Mouse (Mus musculus) thymus, postnatal 14 days (tissue): ENCODE results near the gene 1520401A03Rik.

Experiments used
- DNase-seq: peaks from one replicate; pipeline ENCODE4 v3.0.0; 2021

The 1520401A03Rik gene

DNA sequence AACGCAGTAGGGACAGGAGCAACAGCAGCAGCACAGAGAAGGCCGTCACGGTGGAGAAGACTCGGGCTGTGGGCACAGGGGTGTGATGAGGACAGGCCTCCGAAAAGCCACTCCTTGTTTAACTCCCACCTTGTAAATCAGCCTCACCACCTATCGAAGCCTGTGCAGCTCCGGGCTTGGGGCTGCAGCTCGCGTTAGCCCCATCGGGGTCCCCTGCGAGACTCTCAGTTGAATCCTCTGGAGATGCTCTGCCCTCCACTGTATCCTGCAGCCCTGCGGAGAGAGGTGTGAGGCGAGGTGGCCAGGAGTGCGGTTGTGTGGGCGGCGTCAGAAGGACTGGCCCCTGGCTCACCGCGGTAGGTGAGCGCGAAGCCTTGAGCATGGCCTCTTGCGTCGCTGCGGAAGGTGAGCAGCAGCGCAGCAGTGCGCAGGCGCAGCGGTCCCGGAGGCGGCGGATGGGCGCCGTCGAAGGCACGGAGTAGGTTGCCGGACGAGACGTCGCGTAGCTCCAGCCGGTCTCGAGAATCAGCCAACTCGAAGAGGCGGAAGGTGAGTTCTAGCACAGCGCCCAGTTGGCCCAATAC is 19.7 kb upstream of the 1520401A03Rik start:
- DNase-seq = peak; percentile 65

DNA sequence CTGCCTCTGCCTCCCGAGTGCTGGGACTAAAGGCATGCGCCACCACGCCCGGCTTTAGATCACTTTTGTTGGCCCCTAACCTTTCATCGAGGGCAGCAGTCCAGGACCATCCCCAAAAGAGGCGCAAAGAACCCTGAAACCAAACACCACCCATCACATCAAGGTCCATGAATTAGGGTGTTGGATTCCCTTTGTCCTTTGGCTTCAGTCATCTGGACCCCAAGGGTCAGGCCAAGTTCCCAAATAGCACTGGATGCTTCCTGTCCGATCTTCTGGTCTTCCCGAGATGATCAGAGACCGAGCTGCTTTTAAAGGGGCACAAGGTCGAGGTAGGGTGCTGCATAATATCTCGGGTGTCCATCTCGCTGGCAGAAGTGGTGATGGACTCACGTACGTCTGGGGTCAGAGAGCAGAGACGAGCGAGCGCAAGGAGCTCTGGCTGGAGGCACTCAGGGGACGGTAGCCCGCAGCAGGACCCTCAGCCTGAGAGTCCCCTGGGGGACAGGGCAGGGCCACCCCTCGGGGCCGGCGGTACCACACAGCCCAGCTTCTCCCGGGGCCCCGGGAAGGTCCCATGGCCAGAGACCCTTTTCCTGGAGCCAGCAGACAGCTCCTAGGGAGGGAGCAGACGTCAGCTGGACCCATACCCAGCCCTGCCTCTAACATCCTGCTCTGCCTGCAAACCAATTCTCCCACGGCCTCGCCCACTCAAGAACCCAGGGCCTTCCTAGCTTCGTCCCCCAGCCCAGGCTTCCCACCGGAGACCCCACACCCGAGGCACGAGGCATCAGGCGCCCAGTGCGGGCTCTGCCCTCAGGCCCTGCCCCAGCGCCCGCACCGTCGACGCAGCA is 19.0 kb upstream of the 1520401A03Rik start:
- DNase-seq = no peak

DNA sequence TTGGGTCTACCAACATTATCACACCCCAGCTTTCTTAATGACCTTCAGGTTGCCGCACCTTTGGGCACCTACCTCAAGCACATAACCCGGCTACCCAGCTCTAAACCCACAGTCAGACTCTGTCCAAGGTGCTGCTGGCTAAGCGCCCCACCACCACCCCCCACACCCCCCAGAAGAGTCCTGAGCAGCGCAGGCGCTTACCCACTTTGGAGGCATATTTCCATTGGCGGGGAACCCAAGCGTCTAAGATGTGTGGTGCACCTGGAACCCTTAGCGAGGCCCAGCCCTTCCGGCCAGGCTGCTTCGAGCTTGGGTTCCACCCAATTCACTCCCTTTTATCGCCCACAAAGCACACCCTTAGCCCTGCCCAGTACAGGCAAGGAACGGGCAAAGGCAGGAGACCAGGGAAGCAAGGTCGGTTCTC is 18.0 kb upstream of the 1520401A03Rik start, which contains the start of gene Paqr4:
Paqr4 (minus strand) TSS at position 270 of the 424 bp plus-strand sequence.
- peak; percentile 39 for DNase-seq

DNA sequence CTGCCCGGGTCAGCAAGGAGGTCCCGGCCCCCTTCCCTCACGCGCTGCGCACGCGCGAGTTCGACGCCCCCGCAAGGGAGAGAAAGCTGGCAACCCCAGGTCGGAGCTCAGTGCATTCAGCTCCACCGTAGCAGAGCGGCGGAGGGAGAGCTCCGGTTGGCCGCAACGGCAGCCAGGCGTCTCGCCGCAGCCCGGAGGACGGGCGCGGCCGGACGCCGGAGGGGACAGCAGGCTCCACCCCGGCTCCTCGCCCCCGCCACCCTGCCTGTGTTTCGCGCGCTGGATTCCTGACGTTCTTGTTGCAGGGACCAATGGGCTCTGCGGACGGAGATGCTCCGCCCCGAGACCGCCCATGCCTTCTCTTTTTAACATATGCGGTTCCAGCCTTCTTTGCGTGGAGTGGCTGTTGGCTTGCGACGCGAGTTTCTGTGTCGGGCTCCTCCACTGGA is 17.6 kb upstream of the 1520401A03Rik start:
- peak; percentile 75 for DNase-seq

DNA sequence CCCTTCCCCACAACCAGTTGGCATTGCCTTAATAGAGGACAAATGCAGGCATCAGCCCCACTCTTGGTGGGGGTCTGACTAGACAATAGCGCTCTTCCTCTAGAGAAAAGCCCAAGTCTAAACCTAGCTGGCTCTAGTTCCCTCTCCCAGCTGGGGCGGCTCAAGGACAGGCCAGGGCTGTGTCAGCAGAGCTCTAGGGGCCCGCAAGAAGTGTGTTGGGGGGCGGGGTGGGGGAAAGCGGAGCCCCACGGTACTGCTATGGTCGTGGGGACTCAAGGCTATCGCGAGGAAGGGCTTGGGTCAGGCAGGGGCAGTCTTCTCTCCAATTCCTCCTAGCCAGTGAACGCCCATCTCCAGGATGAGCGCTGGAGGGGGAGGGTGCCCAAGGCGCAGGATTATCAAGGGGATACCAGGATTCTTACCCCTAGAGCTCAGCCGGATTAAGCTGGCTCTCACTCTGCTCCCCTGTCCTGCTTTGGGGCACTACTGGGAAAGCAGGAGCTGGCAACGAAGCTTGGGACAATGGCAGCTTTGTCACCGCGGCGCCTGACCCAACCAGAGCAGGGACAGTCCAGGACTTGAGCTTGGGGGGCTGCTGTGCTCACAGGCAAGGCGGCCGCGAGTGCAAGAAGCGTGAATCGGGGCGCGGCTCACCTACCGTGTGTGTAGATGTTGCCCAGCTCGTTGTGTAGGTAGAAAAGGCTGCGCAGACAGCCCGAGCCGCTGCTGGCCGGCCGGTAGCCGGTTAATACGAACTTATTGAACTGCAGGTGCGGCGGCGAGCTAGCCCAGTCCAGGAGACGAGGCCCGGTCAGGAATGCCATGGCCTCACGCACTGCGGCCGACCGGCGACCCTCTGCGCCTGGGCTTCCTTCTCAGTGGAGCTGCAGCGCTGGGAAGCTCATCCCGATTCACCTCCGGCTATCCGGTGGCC is 16.9 kb upstream of the 1520401A03Rik start:
- no peak for DNase-seq

DNA sequence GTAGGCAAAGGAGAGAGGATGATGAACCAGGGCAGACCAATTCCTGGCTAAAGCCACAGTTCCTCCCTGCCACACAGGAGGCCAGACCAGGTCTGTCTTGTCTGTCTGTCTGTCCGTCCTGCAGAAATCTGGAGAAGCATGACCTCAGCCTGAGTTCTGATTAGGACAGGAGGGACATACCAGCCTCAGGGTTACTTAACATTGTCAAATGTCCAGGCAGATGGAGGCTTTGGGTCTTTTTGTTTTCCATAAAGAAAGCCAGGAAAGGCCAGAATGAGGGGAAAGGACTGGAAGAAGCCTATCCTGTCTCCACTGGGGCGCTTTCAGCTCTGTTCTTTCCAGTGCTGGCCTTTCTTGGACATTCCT is 16.2 kb upstream of the 1520401A03Rik start:
- DNase-seq = no peak

DNA sequence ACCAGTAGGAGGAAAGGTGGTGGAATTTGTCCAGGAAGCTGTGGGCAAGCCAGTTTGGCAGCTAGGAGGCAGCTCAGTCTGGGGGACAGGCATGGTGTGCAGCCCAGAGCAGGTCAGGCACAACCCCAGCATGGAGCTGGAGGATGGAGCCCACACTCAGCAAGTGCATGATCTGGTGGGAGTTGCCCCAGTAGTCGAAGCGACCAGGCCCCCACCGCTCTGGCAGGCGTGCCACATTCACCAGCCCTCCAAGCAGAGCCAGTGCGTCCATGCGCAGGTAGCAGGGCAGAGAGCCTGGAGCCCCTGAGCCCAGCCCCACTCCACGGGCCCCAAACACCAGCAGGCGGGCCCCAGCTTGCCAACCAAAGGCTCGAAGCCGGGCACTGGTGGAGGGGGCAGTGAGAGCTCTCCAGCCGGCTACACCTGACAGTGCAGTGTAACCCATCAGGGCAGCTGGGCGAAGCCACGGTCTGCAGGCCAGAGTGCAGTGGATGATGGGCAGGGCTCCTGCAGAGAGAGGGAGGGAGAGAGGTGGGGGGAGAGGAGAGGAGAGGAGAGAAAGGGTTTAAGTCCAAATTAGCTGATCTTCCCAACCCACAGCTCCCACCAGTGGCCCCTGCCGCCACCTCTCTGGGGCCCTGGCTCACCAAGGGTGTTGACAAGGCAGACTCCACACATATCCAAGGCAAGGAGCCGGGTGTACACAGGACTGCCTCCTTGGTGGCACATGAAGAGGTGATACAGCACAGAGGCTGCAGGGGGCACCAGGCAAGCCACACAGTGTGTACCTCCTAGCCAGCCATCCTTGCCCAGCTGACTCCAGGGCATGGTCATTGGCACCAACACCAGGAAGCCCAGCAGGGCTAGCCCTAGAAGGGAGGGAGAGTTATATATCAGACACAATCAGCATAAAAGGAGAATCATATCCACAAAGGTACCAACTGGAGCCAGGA is 15.2 kb upstream of the 1520401A03Rik start:
- DNase-seq = no peak

DNA sequence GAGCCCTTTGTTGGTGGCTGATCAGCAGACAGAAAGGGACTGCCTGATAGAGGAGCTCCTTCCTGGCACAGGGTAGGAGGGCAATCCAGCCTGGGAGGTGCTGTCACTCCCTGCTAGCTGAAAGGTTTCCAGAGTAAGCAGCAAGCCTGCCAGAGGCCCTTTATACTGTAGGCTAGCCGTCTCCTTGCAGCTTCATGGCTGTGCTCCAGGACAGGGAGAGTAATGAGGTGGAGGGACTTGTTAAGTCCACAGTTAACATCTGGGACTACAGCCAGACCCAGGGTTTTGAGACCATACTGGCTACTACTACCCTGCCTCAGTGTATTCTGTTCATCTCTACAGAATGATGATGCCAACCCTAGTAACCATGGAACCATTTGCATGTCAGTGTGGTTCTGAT is 11.8 kb upstream of the 1520401A03Rik start:
- no peak for DNase-seq

DNA sequence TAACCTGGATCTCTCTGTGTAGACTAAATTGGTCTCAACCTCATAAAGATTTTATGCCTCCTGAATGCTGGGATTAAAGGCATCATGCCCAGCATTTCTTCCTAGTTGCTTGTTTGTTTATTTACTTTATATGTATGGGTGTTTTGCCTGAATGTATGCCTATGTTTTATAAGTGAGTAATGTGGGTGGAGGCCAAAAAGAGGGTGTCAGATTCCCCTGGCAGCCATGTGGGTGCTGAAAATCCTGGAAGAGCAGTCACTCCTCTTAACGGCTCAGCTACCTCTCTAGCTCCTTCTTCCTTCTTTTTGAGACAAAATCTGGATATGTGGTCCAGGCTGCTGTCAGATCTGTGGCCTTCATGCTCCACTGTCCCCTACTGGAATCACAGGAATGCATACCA is 7.9 kb upstream of the 1520401A03Rik start:
- DNase-seq = no peak

DNA sequence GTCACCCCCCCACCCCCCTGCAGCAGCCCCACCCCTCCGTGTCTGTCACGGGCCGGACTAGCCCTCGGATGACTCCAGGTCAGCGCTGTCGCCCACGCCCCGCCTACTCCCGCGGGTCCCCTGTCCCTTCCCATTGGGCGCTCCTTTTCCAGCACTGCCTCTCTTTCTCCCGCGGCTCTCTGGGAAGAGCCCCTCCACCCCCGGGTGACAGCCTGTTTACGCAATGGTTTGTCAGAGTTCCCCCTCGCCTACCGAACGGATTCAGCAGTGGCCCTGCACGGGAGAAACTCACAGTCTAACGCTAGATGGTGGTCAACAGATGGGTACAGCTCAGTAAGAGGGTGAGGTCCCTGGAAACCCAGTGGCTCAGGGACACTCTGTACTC is 4.2 kb upstream of the 1520401A03Rik start:
- no peak for DNase-seq

DNA sequence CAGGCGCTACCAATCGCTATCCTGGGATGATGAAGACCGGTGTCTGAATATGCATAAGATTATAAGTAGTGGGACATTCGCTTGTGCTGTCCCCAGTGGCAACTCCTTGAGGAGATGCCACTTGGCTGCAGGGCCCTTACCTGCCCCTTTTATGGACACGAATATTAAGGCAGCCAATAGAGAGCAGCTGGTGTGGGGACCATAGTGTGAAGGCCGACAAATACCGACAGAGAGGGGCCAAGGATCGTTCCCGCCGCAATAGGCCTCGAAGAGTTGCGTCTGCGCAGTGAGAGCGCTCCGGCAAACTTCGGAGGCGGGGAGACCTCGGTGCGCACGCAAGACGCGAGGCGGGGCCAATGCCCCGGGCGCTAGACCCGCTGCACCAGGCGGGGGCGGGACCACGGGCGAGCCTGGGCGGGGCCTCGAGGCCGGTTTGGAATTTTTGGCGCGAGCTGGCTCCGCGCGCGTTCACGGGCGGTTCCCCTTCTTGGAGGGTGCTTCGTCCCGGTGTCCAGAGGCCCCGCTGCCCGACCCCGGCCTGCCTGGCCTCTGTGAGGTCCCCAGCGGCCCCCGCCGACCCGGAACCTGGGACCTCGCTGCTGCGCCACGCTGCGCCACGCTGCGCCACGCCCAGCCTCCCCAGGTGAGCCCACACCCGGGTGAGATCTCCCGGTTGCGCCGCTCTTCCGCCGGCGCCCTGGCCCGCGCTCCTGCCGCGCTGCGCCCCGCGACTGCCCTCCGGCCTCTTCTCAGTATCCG is 3.6 kb upstream of the 1520401A03Rik start, which contains the start of gene Pkmyt1:
Pkmyt1 (plus strand) TSS at position 338 of the 759 bp plus-strand sequence.
- DNase-seq = peak; percentile 97

DNA sequence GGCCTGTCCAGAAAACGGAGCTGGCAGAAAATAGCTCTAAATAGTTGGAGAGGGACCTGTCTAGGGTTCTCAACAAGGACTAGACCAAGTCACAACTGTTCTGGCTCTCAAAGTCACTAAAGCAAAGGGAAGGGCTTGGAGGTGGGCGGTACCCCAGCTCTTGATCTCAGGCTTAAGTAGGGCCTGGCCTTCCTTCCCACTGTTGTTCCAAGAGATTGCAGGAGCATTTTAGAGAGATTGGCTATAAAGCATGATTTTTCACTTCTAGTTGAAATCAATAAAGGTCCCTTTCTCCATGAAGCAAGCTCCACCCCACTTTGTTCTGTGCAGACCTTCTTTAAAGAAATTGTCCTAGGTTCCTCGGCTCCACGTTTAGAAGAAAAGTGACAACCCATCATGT is 2.9 kb upstream of the 1520401A03Rik start:
- no peak for DNase-seq

DNA sequence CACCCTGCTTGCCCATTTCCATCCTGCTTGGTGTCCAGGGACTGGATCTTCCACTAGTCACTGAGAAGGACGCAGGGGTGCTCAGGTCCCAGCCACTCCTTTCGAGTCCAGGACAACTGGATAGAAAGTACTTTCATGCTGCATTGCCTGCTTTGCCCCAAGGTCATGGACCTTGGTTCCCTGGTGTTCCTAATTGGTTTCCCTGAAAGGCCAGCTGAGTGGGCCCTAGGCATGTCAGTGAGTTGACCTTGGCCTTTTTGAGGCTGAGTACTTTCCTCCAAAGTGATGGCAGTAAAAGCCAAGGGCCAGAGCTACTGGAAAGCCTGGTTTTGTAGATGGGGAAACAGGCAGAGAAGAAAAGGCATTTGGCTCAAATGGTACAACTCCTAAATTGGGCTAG is 697 bp downstream of the 1520401A03Rik start:
- no peak for DNase-seq

DNA sequence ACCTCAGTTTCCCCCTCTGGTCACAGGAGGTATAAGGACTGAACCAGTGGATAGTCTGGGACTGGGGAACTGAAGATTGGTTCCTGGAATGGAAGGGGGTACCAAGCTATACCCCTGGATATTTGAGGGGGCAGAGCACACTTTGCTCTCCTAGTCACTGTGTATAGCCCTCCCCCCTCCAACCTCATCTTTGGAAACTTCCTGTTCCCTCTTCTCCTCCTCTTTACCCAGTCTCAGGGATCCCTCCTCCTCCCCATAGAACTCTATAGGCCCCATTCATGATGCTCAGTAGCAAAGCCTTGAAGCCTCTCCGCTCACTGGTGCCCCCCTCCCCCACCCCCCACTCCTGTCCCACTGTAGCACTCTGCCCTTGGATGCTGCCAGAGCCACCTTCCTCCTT is 3.1 kb downstream of the 1520401A03Rik start:
- no peak for DNase-seq

DNA sequence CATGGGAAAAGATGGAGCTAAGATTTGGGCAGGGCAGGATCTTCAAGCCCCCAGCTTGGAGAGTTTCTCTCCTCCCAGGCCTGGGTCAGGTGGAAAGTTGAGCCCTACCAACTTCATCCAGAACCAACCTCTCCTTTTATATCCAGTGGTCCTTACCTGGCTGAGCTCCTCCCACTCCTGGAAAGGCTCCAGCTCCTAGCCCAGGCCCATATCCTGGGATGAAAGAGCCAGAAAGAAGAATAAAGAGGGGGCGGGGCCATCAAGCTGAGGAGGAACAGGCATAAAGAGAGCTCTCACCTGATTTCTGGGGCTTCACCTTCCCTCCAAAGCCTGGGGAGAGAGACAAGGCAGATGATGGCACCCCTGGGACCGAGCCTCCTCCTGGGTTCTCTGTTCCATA is 5.6 kb downstream of the 1520401A03Rik start:
- DNase-seq = no peak

DNA sequence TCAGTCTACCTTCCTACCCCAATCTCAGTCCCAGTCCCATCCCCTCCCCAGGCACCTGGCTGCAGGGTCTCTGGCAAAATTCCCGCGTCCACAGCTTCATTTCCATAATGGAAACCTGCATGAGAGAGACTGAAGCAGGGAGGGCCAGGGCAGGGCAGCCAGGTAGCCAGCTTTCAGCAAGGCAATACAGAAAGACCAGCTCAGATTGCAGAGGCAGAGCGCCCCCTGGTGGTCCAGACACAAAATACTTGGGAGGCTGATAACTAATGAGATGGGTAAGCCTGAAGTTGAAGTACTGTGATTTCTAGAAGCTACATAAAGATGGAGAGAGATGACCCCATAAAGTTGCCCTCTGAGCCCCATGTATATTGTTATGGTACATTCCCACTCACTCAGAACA is 16.4 kb downstream of the 1520401A03Rik start:
- peak; percentile 72 for DNase-seq

DNA sequence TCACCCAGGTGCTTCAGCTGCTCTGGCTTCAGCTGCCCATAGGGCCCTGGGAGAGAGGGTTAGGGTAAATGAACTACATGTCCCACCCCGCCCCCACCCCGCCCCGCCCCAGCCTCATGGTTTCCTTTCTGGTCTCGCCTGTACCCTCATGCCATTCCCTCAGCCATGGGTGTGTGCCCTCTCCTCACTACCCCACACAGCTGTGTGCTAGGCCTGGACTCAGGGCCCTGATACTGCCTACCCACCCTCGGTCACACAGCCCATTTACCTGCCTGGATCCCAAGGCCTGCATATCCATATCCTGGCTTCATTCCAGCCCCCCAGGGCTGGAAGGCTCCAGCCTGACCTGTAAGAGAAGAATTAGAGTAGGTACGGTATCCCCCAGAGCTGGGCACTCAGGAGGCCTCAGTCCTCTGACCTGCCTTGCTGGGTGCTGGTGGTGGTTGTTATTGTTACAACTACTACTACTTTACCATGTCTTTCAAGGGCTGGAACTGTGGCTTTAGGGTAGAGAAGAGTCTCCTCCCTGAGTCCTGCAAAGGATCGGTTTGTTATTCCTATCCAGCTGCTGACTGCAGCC is 17.0 kb downstream of the 1520401A03Rik start:
- no peak for DNase-seq

DNA sequence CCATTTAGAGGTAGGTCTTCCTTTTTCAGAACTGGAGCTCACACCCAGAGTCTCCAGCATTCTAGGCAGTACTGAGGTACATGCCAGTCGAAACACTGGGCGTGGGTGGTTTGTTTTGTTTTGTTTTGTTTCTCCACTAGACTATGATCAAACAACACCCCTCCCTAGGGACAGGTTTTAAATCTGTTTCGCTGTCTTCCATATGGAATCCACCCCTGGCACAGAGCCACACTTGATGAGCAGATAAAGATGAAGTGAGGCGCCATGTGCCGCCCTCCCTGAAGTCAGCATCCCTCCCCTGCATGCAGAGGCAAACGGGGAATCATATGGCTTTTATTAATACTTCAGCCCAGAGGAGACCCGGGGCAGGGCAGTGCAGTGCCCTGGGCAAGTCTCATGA is 17.8 kb downstream of the 1520401A03Rik start:
- no peak for DNase-seq

DNA sequence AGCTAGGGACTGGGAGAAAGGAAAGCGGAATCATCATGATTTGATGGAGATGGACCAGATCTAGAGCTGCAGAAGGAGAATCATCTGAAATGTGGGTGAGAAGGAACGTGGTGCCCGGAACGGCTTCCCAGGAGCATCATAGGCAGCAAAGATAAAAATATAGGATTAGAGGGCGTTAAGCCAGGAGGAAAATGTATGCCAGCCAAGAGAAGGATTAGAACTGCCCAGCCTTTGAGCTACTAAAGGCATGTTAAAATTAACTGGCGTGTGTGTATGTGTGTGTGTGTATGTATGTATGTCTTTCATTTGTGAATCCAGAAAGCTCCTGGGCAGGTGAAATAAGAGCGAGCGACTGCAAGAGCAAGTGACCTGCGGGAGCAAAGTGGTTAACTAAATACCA is 19.3 kb downstream of the 1520401A03Rik start:
- no peak for DNase-seq

DNA sequence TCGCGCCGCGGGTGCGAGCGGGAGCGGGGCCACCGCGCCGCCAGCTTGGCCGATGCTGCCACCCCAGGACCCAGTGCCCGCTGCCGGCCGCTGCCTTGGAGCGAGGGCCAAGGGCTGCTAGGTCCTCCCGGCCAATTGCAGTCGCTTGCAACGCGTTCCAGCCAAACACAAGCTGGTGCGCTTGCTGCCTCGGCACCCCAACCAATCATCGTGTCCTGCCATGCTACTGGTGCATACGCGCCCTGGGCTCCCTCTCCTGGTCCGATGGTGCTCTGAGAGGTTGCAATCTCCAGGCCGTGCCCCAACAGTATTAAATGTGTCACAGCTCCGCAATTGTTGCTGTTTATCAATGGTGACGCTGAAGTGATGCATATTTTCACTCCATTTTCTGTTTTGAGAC is 22.5 kb downstream of the 1520401A03Rik start:
- peak; percentile 85 for DNase-seq
